Mouse (Mus musculus) forebrain, embryonic 16.5 days (tissue): ENCODE data around the gene Glycam1. TPM values are rescaled to one million over a fixed set of nuclear protein-coding genes. Genes with fewer than 3 reads are reported as not detected.

Source experiments
- ATAC-seq: fragments of 200-750 bp; cut with Nextera tagmentation; 2 replicates; pipeline ENCODE4 v1.8.0; 2017; ENCODE audit warnings: mild to moderate bottlenecking, moderate library complexity
- H3K27ac ChIP-seq: fragments of 300-500 bp; sonication (generic); 2 replicates; pipeline ENCODE4 v1.5.1; 2014; ENCODE audit warnings: low read length, control low read depth
- H3K27me3 ChIP-seq: fragments of 300-500 bp; sonication (generic); replicated peaks from 2 replicates; pipeline ENCODE4 v1.6.1; 2014; ENCODE audit warnings: low read length; ENCODE audit not compliant: control insufficient read depth, insufficient read depth
- H3K36me3 ChIP-seq: fragments of 300-500 bp; sonication (generic); 2 replicates; pipeline ENCODE4 v1.6.1; 2014; ENCODE audit not compliant: control insufficient read depth, insufficient read depth
- H3K4me1 ChIP-seq: fragments of 300-500 bp; sonication (generic); replicated peaks from 2 replicates; pipeline ENCODE4 v1.6.1; 2014; ENCODE audit warnings: low read length; ENCODE audit not compliant: control insufficient read depth, insufficient read depth
- H3K4me2 ChIP-seq: fragments of 300-500 bp; sonication (generic); 2 replicates; pipeline ENCODE4 v1.6.1; 2014; ENCODE audit warnings: mild to moderate bottlenecking, low read length, control low read depth
- H3K4me3 ChIP-seq: fragments of 300-500 bp; sonication (generic); replicated peaks from 2 replicates; pipeline ENCODE4 v1.5.1; 2014; ENCODE audit warnings: mild to moderate bottlenecking, low read length, control low read depth
- H3K9ac ChIP-seq: fragments of 300-500 bp; sonication (generic); replicated peaks from 2 replicates; pipeline ENCODE4 v1.6.1; 2014; ENCODE audit warnings: low read depth, low read length, control low read depth
- H3K9me3 ChIP-seq: fragments of 300-500 bp; sonication (generic); 2 replicates; pipeline ENCODE4 v1.6.1; 2016; ENCODE audit warnings: low read length; ENCODE audit not compliant: control insufficient read depth
- WGBS: fragments of 180-500 bp; shearing (Covaris S2); extraction: QIAGEN DNeasy Blood & Tissue Kit; methylation state at CpG from one replicate; pipeline ENCODE4 v1.1.7; 2014; 5-methylcytosine and 5-hydroxymethylcytosine counted together
- polyA plus RNA-seq: library from polyadenylated mRNA; unstranded; fragments of >200 nt; fragmentation: Nextera tagmentation; extraction: Ambion mirVana; gene quantifications from 2 replicates; pipeline ENCODE4 v1.2.1, GENCODE M21; 2015

The Glycam1 gene
- polyA plus RNA-seq, 1 experiment from 2014 or later: not detected

DNA sequence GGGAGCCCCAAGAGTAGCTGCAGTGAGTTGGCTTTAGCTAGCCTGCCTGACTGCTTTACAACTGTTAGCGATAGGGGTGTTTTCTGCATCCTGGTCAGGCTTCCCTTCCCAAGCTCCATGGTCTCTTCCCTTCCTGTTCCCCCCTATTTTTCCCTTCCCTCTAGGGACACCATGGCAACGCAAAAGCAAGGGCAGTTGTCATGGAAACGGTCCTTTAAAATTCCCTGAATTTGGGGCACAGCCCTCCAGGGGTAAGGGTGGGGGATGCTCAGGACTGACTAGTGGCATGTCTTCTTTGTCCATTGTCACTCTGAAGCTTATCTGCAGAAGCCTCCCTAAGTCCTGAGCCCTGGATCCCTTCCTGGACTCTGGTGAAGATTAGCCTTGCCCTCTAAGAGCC, 41.7 kb downstream of the Glycam1 start:
- Histone ChIP-seq H3K36me3 (peaks cover 23% of the 10 kb centered on the region), H3K27ac (no peak overlapping the region), H3K9ac (no peak overlapping the region), H3K4me3 (no peak overlapping the region), H3K9me3 (no peaks in the 10 kb centered on the region), H3K27me3 (no peaks in the 10 kb centered on the region), H3K4me2 (no peak overlapping the region), H3K4me1 (peaks cover 39% of the 10 kb centered on the region)
- 36% methylated on average over 3 of the region's 3 CpGs for WGBS
- ATAC-seq: no peak

DNA sequence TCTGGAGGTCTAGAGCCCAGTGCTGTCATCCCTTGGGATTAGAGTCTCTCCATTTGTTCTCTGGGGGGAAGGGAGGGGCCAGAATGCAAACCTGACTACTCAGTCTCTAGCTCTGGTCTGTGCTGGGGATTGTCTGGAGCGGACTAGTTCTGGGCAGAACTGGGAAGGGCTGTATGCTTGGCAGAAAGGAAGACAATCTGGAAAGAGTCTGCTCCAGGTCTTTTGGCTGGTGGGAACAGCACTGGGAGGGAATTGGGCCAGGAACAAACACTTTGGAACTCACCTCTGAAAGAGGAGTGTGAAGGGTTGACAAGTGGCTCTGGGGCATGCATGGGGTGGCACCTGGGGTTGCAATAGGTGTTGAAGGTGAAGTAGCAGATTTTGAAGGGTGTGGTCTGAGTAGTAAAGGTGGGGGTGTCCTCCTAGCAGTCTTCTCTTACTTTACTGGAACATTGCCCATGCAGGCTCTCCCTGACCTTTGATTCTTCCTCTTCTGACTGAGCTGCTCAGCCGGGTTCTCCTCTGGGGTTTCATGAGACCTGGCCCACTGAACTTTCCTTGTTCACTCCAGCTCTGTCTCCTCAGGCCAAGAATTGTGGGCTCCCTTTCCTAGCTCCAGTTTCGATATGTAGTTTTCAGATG, 42.3 kb downstream of the Glycam1 start:
- Histone ChIP-seq H3K36me3 (peaks cover 23% of the 10 kb centered on the region), H3K27ac (peak overlapping the region; percentile 50), H3K27me3 (no peaks in the 10 kb centered on the region), H3K4me3 (no peak overlapping the region), H3K9me3 (no peaks in the 10 kb centered on the region), H3K4me2 (no peak overlapping the region), H3K4me1 (peaks cover 41% of the 10 kb centered on the region), H3K9ac (no peak overlapping the region)
- ATAC-seq: no peak
- 64% methylated on average over 3 of the region's 3 CpGs for WGBS

GRCm38 (mm10) chr15:103519386-103520378, 45.2 kb downstream of the Glycam1 start:
- WGBS: 5% methylated on average over 4 of the region's 4 CpGs
- Histone ChIP-seq H3K9ac (peak overlapping the region; percentile 44; the same call in 1 of the 2 replicates), H3K9me3 (no peaks in the 10 kb centered on the region), H3K4me2 (peak overlapping the region; percentile 31), H3K36me3 (peaks cover 14% of the 10 kb centered on the region), H3K4me3 (no peak overlapping the region), H3K27me3 (no peaks in the 10 kb centered on the region), H3K27ac (peak overlapping the region; percentile 87), H3K4me1 (peaks cover 65% of the 10 kb centered on the region)
- ATAC-seq: peak; percentile 29

DNA sequence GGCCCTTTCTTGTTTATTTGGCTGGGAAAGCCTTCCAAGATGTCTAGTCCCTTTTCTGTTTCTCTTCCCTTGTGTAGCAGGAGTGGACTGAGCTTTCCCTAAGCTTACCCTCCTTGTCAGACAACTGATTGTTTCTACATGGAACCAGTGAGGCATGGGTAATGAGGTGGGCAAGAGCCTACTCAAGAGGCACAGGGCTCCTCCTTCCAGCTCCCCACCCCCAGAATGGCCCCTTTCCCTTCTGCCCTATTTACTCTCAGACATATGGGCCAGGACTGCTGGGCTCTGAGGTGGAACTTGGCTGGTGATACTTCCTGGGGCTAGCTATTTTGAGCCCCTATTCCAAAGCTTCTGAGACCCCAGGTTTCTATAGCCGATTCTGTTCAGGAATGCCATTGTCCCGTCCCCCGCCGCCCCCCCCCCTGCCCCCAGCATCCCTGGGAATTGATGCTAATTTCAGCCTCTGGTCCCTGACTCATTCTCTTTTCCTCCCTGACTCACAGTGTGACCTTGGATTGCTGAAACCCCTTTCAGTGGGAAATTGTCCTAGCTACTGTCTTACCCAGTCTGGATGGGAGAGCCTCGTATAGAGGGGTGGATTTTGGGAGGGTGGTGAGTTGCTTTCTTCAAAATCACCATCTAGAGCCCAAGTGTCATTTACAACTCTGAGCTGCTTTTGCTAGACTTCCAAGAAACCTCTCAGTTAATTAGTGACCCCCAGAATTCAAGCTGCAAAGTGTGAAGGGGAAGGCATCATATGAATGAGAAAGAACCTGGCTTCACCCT, 46.1 kb downstream of the Glycam1 start:
- Histone ChIP-seq H3K36me3 (peaks cover 8% of the 10 kb centered on the region; the same call in 1 of the 2 replicates), H3K27me3 (no peaks in the 10 kb centered on the region), H3K9me3 (no peaks in the 10 kb centered on the region), H3K4me3 (no peak overlapping the region), H3K4me2 (peak overlapping the region; percentile 31), H3K9ac (peak overlapping the region; percentile 44; the same call in 1 of the 2 replicates), H3K4me1 (peaks cover 71% of the 10 kb centered on the region), H3K27ac (peak overlapping the region; percentile 87)
- under 1% methylated on average over 5 of the region's 5 CpGs for WGBS
- peak; percentile 77 for ATAC-seq

DNA sequence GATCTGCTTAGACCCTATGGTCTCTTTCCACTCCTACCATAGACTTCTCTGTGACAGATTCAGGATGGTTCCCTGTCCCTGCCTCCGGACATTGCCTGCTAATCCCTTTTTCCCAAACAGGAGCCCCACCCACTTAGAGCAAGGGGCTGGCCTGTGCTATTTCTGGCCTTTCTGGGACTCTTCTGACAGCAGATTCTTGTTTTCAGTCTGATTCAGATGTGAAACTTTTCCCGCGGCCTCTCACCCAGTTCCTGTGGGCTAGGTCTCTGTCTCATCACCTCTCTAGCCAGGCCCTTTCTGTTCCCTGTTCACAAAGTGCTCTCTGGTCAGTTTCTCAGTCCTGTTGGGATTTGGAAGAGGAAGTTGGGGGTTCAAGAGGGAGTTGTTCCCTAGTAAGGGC, 50.0 kb downstream of the Glycam1 start:
- Histone ChIP-seq H3K36me3 (no peaks in the 10 kb centered on the region), H3K27ac (peak overlapping the region; percentile 92), H3K4me2 (peak overlapping the region; percentile 75), H3K9ac (peak overlapping the region; percentile 60), H3K4me1 (peaks cover 56% of the 10 kb centered on the region), H3K27me3 (no peaks in the 10 kb centered on the region), H3K4me3 (peak overlapping the region; percentile 50), H3K9me3 (no peaks in the 10 kb centered on the region)
- no peak for ATAC-seq
- 21% methylated on average over 3 of the region's 3 CpGs for WGBS

DNA sequence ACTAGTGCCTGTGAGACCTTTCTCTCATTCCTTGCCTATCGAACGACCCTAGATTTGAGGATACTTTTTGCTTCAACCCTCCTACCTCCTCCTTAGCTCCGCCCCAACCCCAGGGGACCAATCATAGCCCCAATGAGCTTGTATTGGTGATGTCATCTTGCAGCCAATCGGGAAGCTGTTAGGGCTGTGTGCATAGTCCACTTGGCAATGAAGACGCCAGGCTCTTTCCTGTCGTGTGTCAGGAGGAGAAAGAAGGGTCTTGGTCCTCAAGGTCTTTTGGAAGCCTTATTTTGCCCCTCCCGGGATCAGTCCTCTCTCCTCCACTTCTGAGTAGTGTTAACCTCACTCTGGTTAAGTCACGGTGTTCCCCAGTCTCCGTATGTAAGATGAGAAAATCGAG, 50.8 kb downstream of the Glycam1 start:
- H3K27me3 ChIP-seq: no peaks in the 10 kb centered on the region
- peak overlapping the region; percentile 75 for H3K4me2 ChIP-seq
- peak overlapping the region; percentile 50 for H3K4me3 ChIP-seq
- H3K9ac ChIP-seq: peak overlapping the region; percentile 66
- 2% methylated on average over 10 of the region's 10 CpGs for WGBS
- peak; percentile 93 for ATAC-seq
- H3K36me3 ChIP-seq: no peaks in the 10 kb centered on the region
- no peaks in the 10 kb centered on the region for H3K9me3 ChIP-seq
- H3K4me1 ChIP-seq: peaks cover 48% of the 10 kb centered on the region
- H3K27ac ChIP-seq: peak overlapping the region; percentile 92

- Histone ChIP-seq H3K9me3 (no peaks in the 10 kb centered on the region), H3K4me2 (peak overlapping the region; percentile 75), H3K27me3 (no peaks in the 10 kb centered on the region), H3K27ac (peak overlapping the region; percentile 92), H3K9ac (peak overlapping the region; percentile 23; the same call in 1 of the 2 replicates), H3K36me3 (no peaks in the 10 kb centered on the region), H3K4me1 (peaks cover 48% of the 10 kb centered on the region), H3K4me3 (peak overlapping the region; percentile 50)
- 6% methylated on average over 7 of the region's 7 CpGs for WGBS
- peak; percentile 14 for ATAC-seq
These were observed 51.3 kb downstream of the Glycam1 start for GRCm38 (mm10) chr15:103513621-103514031.
